Mouse (Mus musculus) urinary bladder, postnatal 4 days (tissue): ENCODE data around the gene Xpo4.
"Not testable (repeated sequence)": the region's sequence is repeated elsewhere in the genome, so short reads cannot be mapped to it uniquely, and the experiment has no call there.

ENCODE experiments used
- DNase-seq, 2 experiments: peaks; one replicate each; pipeline ENCODE4 v3.0.0; 2021 to 2022; ENCODE audit warnings: low spot score in 2 of 2

Gene Xpo4

GRCm38 (mm10) chr14:57664822-57665627 lies at the start of gene Xpo4:
Xpo4 (minus strand) TSS chr14:57665430.
- DNase-seq = peak; percentile 77 to 80

- DNase-seq = no peak
Measured at GRCm38 (mm10) chr14:57712884-57713283, 47.7 kb upstream of the Xpo4 start.

- DNase-seq = no peak
Measured at GRCm38 (mm10) chr14:57711059-57711458, 45.8 kb upstream of the Xpo4 start.

- DNase-seq = no peak
Measured at GRCm38 (mm10) chr14:57709171-57709570, 43.9 kb upstream of the Xpo4 start.

GRCm38 (mm10) chr14:57708580-57708979 lies 43.4 kb upstream of the Xpo4 start:
- DNase-seq = peak in 1 of 2 experiments; percentile 55

- peak in 1 of 2 experiments; percentile 70 for DNase-seq
Measured at GRCm38 (mm10) chr14:57707100-57707893, 42.1 kb upstream of the Xpo4 start.

- no peak for DNase-seq
Measured at GRCm38 (mm10) chr14:57706760-57707099, 41.5 kb upstream of the Xpo4 start.

- no peak for DNase-seq
Measured at GRCm38 (mm10) chr14:57705759-57706158, 40.5 kb upstream of the Xpo4 start.

GRCm38 (mm10) chr14:57705075-57705474 lies 39.8 kb upstream of the Xpo4 start:
- DNase-seq = no peak

GRCm38 (mm10) chr14:57701915-57702477 lies 36.8 kb upstream of the Xpo4 start:
- no peak for DNase-seq

- peak in 1 of 2 experiments; percentile 57 for DNase-seq
Measured at GRCm38 (mm10) chr14:57699461-57699970, 34.3 kb upstream of the Xpo4 start.

- DNase-seq = peak in 1 of 2 experiments; percentile 23
Measured at GRCm38 (mm10) chr14:57699016-57699415, 33.8 kb upstream of the Xpo4 start.

GRCm38 (mm10) chr14:57696066-57696465 lies 30.8 kb upstream of the Xpo4 start:
- peak in 1 of 2 experiments; percentile 52 for DNase-seq

- peak in 1 of 2 experiments; percentile 47 for DNase-seq
Measured at GRCm38 (mm10) chr14:57695550-57695949, 30.3 kb upstream of the Xpo4 start.

- peak in 1 of 2 experiments; percentile 44 for DNase-seq
Measured at GRCm38 (mm10) chr14:57694246-57694645, 29.0 kb upstream of the Xpo4 start.

- DNase-seq = peak in 1 of 2 experiments; percentile 20
Measured at GRCm38 (mm10) chr14:57692517-57693130, 27.4 kb upstream of the Xpo4 start.

GRCm38 (mm10) chr14:57691316-57691715 lies 26.1 kb upstream of the Xpo4 start:
- no peak for DNase-seq

GRCm38 (mm10) chr14:57690681-57691080 lies 25.5 kb upstream of the Xpo4 start:
- DNase-seq = no peak

GRCm38 (mm10) chr14:57688066-57688465 lies 22.8 kb upstream of the Xpo4 start:
- not testable (repeated sequence) for DNase-seq

GRCm38 (mm10) chr14:57687441-57687840 lies 22.2 kb upstream of the Xpo4 start:
- DNase-seq = no peak

GRCm38 (mm10) chr14:57686647-57687046 lies 21.4 kb upstream of the Xpo4 start:
- DNase-seq = no peak

- DNase-seq = peak in 1 of 2 experiments; percentile 83
Measured at GRCm38 (mm10) chr14:57684579-57684978, 19.3 kb upstream of the Xpo4 start.
